Mouse (Mus musculus) frontal cortex, postnatal 14 days (tissue): ENCODE data around the gene Rragc.
"Not testable (repeated sequence)": the region's sequence is repeated elsewhere in the genome, so short reads cannot be mapped to it uniquely, and the experiment has no call there.

Source experiments
- DNase-seq, 2 experiments: peaks; one replicate each; pipeline ENCODE4 v3.0.0; 2022; ENCODE audit warnings: low spot score in 2 of 2

The Rragc gene

DNA sequence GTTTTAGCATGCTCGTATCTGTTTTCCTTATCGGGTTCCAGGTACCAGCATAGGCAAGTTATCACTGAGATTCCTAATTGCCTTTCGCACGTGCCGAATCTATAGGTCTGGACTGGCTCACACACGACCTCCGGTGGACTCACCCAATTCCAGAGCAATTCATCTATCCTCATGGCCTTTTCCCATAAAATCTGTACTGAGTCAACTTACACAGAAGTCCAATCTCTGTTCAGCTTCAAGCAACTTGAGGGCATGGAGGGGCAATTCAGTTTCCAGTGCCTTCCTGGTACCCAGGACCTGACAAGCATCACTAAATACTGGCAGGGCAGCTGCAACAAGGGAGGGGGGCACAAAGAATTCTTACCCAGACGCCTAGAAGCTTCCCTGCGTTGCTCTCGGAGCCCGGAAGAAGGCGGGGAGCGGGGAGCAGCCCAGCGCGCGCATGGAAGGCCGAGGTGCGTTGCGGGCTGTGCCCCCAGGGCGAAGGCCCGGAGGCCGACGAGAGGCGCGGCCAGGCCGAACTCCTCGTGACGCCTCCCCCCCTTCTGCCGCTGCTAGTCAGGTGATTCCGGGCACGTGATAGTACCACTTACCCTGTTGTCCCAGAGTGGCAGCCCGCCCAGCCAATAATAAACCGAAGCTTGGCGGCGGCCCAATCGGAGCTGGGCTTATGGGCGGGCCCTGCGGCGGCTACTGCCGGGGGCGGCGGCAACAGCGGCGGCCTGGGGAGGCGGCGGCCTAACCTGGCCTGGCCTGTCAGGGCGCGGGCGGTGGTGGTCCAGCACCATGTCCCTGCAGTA is at the start of gene Rragc:
Gene Rragc (plus strand): TSS at position 699 of the 800 bp plus-strand sequence.
- peak; percentile 99 to 100 for DNase-seq

DNA sequence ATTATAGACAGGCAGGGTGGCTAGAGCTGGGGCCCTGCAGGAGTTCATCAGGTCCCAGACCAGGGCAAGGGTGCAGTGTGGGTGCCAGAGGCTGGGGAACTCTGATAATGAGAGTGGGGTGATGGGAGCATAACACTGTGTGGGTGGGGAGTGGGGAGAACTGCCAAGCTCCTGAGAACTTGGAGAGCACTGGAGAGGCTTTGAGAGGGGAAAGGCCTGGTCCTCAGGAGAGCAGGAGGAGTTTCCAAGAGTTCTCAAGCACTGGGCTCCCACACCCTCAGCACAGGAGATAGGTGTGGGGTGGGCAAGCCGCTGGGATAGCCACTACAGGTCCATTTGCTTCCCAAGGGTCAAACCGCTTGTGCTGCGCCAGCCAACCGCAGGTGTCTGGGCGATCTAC is 23.5 kb upstream of the Rragc start:
- no peak for DNase-seq

DNA sequence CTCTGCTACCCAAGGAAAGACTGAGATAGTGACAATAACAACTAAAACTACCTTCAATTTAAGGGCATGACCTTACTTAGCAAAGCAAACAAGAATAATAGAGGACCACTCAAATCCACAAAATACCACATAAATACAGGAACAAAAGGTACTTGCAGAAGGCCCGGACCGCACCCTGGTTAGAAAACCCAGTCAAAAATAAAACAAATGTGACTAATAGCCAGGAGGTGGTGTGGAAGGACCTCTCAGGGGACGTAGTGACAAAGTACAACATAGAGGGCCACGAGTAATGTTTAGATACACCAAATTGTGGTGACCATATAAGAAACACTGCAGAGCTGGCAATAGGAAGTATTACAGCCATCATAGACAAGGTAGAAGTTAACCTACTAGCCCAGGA is 23.0 kb upstream of the Rragc start:
- no peak for DNase-seq

DNA sequence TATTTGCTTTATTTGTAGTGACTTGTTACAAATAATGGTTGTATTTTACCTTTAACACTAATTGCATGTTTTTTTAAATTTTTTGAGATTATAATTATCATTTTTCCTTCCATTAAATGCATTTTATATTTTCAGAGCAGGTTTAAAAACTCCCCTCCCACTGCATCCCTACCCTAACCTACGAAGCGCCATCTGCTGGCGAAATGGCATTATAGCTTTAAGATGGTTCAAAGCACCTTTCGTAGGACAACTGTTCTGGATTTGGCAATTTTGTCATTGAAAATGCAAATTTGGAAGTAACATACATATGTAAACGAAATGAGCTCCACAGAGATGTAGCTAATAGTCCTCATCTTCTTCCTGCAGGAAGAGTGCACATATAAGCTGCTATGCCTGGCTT is 18.6 kb upstream of the Rragc start:
- DNase-seq: peak in 1 of 2 experiments; percentile 40

DNA sequence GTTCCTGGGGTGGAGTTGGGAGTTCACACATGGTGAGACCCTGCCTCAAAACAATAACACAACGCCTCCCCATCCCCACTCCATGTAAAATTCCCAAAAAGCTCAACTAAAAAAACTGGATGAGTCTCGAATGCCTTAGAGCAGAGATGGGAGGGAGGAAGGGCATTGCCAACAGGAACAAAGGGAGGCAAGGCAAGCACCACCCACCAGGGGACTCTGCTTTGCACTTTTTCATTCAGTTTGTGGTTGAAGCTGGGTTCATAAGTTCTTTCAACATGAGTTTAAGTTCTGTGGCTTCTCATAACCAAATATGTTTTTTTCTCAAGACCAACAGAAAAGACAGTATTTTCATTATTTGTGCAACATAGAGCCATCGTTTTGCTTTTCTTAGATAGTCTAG is 13.8 kb upstream of the Rragc start:
- no peak for DNase-seq

DNA sequence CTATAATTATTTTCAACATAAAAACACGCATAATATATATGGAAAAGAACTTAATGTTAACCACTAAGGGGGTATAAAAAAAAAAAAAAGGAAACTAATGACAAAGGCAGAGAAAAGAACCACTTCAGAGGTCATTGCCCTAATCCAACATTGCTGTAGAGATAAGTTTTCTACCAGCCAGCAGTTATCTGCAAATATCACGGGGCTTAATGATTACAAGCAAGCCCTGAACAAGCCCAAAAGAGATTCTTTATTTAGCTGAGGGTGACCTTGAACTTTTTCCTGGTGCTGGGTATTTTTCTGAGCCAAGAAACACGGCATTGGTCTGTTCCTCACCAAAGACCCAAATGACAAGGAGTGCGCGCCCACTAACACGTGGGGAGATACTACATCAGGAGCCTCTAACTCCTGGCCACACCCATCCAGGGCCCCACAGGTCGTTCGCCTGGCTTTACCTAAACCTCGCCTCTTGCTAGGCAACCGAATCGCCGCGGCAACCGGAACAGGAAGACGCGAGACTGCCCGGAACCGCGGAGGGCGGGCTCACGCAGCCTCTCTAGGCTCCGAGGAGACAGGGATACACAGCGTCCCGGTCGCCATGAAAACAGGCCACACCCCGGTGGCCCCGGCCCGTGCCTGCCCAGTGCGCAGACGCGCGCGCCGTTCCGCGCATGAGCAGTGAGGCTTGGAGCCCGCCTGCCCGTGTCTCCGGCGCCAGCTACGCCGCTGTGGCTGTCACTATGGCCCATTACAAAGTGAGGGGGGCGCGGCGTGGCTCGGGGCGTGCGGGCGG is 12.7 kb upstream of the Rragc start, which contains the start of gene Mycbp:
Gene Mycbp (plus strand): TSS at position 500 of the 793 bp plus-strand sequence.
- DNase-seq: peak; percentile 96 to 97

DNA sequence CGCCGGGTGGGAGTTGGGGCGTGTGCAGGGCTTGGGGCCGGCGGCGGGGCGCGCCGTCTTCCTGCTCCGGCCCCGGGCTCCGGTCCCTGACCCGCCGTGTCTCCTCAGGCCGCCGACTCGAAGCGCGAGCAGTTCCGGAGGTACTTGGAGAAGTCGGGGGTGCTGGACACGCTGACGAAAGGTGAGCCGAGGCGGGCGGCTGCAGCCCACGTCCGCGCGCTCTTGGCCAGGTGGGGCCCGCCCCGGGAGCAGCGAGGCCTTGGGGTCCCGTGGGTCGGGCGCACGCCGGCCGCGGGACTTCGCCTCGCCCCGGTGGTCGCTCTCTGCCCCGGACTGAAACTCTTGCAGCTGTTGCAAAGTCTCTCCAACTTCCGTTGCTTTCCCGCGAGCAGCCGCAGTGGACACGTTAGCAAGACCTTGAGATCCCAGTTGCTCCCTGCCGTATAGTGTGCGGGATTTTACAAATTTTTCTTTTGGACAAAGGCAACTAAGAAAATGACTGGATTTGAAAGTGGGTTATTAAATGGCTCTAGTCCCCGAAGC is 12.0 kb upstream of the Rragc start:
- no peak for DNase-seq

DNA sequence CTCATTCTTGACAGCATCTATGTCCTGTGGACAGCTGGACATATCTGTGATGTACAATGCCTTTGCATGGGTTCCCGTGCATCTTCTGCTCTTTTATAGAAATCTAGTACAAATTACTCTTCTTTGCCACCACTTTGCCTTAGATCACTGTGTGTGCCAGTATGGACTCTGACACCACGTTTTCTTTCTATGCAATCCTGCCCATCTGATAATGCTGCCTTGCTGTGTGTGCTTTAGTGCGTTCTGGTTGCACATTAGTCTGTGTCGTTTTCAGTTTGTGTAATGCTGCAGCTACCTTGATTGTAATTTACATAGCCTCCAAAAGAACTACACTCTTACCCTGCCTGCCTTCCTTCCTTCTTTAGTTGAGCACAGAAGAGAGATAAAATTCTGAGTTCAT is 5.7 kb upstream of the Rragc start:
- DNase-seq: no peak

DNA sequence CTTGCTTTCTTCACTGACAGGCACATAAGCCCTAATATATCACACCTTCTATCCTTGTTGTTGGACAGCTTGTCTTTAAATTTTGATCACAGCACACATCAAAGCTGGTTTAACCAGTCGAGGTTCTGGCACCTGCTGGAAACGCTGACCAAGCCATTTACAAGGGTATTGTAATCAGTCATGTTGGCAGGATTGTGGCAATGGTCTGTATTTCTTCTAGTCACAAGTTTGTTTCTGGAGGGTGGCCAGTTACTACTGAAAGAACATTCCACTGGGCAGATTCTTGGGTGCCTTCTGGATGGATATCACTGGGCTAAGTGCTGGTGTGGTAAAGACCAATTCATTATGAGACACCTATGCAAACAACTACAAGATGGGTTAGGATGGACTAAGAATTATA is 4.8 kb upstream of the Rragc start:
- no peak for DNase-seq

DNA sequence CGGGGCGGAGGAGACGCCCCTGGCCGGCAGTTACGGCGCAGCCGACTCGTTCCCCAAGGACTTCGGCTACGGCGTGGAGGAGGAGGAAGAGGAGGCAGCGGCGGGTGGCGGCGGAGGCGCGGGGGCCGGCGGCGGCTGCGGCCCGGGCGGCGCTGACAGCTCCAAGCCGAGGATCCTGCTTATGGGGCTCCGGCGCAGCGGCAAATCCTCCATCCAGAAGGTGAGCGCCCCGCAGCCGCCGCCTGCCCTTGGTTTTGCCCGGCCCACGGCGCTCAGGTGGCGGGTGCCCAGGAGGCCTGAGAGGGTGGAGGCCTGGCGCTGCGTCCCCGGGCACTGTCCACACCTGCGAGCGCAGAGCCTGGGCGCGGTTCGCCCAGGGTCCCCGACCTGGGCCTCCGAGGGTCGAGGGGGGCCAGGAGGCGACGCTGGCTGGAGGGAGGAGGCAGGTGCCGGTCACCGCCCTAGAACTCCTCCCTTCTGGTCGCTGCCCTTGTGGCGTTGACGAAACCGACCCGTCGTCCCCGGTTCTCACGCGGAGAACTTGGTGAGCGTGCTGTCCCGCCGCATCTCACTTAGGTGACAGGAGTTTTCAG is 398 bp downstream of the Rragc start, which contains the start of gene 4930535I16Rik:
Gene 4930535I16Rik (minus strand): TSS at position 475 of the 593 bp plus-strand sequence.
- no peak for DNase-seq

DNA sequence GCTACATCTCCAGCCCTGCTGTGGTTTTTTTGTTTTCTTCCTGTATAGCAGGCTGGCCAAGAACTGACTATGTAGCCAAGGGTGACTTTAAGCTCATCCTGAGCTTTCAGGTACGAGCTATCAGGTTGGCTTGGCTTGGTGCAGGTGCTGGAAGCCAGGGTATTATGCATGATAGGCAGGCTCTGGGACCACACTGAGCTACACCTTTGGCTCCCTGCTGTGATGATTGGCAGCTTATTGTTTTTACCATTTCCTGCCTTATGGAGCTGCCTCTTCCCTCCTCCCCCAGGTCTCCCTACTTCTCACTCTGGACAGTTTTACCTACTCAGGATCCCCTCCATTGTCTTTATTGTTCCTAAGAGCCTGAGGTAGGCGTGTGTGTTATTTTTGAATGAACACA is 1.6 kb downstream of the Rragc start:
- DNase-seq: no peak

DNA sequence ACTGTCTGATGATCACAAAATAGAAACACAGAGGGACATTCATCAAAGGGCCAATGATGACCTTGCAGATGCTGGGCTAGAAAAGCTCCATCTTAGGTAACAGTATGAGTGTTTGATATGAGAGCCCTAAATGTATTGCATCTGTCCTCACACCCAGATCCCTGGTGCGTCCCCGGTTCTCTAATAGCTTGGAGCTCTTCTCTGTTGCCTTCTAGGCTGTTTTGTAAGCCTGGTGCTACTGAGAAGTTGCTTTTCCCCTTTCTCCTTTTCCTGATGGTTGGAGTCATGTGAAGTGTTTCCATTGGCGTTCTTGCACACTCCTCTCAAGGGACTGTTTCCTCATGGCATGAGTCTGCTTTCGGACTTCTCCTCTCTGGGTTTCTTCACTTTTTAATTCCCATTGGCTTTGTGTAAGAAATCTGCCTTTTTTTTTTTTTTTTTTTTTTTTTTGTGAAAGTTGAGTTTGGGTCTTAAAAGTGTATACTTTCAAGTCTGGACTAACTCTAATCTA is 3.9 kb downstream of the Rragc start:
- no peak for DNase-seq

DNA sequence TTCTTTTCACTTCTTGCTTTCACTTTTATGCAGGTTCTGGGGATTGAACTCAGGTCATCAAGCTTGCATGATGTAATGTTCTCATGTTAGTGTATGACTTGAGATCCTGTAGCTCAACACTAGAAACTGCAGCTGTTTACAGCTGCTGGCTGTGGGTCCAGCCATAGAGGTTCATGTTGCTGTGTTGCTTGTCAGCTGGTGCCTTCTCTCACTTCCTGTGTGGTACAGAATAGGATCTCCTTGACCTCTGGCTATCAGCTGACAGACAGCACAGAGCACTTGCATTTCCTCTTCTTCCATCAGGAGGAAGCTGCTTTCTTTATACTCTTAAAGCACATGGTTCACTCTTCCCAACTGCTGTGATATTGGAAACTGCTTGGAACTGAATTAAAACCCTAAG is 10.7 kb downstream of the Rragc start:
- DNase-seq: no peak

DNA sequence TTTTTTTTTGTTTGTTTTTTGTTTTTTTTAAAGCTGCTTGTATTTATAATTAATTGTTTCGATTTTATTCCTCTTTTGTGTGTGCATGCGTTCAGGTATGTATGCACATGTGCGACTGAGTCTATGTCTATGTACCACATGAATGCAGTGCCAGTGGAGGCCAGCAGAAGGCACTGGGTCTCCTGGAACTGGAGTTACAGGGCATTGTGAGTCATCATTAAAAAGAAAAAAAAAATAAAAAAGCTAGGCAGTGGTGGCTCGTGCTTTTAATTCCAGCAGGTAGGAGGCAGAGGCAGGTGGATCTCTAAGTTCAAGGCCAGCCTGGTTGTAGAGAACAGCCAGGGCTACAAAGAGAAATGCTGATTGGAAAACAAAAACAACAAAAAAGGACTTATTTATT is 12.7 kb downstream of the Rragc start:
- DNase-seq: no peak

DNA sequence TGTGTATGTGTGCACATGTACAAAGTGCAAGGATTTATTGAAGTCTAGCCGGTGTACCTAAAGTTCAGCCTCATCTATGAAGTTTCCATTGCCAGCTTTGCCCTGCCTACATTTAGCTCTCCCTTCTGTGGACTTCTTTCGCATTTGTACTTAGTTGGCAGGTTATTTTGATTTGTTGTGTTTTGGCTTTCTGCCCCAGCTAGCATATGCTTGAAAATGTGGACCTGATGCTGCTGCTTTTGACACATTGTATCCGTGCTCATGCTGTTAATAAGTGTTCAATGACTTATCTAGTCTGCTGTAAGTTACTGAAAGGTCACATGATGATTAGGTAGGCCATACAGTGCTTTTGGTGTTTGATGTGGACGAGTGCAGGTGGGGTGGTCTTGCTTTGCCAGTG is 17.1 kb downstream of the Rragc start:
- DNase-seq: no peak

DNA sequence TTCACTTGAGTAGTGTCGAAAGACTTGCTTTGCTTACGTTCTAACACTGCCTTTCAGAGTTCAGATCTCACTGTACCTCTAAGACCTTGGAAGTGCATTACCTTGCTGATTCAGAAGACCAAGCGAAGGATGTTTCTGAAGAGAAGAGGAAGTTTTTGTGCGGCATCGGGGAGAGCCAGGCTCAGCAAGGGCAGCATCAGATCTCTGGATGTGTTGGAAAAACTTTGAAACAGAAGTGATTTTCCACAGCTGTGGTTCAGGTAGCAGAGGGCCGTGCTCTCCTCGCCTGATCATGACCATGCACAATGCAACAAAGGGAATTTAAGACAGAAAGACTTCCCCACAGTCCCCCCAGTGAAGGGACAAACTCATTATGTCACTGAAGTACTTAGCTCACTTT is 18.8 kb downstream of the Rragc start:
- DNase-seq: no peak

DNA sequence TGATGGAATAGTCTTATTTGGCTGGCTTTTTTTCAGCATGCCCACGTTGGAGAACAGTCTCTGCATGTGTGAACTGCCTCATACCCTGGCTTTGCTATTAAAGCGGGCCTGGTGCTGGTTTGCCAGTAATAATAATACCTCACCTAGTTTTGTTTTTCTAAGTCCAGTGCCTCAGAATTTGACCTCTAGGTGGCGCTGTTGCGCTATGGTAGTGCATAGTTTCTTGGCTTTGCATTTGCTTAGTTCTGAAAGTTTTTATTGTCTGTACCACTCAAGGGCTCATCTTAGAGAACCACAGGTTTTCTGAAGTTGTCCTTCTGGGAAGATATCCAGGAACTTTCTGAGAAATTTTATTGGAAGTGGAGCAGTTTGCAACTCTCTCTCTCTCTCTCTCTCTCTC is 22.6 kb downstream of the Rragc start:
- peak; percentile 38 to 83 for DNase-seq

DNA sequence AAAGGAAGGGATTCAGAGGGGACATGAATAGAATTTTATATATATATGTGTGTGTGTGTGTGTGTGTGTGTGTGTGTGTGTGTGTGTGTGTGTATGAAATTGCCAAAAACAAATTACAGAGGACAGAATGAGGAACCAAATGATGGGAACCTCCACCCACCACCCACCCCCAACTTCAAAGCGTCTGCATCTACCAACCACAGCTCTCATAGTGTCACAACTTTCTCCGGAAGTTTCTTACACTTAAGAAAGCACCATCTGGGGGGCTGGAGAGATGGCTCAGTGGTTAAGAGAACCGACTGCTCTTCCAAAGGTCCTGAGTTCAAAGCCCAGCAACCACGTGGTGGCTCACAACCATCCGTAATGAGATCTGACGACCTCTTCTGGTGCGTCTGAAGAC is 23.6 kb downstream of the Rragc start:
- not testable (repeated sequence) for DNase-seq

DNA sequence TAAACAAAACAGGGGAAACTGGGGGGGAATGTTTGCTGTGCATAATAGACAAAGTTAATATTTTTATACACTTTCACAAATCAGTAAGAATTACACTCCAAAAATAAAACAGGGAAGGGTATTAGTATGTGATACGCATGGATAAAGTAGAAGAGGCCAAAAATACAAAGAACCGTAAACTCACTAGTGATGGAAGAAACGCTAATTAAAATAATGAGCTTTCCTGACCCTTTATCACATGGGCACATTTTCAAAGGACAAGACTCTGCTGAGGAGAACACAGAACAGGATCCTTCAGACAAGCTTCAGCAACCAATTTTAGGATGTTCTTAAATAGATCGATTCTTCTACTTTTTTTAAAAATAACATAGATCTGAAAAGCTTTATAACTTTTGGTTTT is 29.5 kb downstream of the Rragc start:
- DNase-seq: no peak

DNA sequence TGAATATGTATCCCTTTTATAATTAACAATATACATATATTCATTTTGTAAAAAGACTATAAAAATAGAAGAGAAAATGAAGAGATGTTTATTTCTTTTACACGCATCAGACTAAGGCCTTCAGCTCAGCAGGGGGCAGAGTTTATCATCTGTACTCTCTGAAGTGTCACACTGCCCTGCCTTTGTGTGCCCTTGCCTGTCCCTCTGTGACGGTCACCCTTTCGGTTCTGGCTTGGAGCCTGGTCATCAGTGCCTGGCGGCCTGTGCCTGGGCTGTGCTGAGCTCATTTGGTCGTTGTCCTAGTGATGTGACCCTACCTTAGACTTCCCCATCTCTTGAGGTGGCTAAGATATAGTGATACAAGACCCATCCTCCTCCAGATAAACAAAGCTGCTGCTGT is 29.9 kb downstream of the Rragc start:
- no peak for DNase-seq

DNA sequence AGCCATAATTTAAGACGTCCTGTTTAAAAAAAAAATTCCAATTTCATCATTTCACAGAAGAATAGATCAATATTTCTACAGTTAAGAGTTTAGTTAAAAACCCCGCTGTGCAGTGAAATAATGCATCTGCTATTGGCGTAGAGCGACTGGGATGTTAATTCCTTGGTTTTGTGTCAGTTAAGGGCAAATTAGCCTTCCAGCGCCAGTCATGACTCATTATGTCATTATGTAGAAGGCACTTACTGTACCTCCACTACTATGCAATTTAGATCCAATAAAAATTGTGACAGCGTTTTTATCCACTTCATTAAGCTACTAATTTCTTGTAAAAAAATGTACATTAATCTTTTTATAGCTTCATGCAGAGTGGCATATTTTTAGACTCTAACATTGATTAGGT is 31.7 kb downstream of the Rragc start:
- no peak for DNase-seq

DNA sequence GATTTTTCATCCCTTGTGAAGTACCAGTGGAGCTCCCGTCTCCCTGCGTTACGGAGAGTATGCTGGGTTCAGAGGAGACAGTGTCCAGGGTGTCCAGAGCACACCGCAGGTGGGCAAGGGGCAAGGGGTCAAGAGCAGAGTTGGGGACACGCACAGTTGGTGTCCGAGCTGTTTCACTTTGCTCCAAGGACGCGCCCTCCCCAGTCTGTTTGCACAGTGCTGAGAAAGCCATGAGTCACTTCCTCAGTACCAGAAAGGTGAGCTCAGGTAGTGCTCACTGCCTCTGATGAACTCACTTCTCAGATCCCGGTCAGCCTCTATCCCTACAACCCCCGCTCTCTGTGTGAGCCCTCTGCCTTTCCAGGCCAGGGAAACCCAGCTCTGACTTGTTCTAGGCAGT is 32.4 kb downstream of the Rragc start:
- DNase-seq: no peak
